Mouse (Mus musculus) spleen, postnatal 14 days (tissue): ENCODE results near the gene Pet117.
"Not testable (repeated sequence)": the region's sequence is repeated elsewhere in the genome, so short reads cannot be mapped to it uniquely, and the experiment has no call there.

ENCODE experiments used
- DNase-seq, 2 experiments: peaks; one replicate each; pipeline ENCODE4 v3.0.0; 2021 to 2022; ENCODE audit warnings: low spot score in 2 of 2

Gene Pet117

DNA sequence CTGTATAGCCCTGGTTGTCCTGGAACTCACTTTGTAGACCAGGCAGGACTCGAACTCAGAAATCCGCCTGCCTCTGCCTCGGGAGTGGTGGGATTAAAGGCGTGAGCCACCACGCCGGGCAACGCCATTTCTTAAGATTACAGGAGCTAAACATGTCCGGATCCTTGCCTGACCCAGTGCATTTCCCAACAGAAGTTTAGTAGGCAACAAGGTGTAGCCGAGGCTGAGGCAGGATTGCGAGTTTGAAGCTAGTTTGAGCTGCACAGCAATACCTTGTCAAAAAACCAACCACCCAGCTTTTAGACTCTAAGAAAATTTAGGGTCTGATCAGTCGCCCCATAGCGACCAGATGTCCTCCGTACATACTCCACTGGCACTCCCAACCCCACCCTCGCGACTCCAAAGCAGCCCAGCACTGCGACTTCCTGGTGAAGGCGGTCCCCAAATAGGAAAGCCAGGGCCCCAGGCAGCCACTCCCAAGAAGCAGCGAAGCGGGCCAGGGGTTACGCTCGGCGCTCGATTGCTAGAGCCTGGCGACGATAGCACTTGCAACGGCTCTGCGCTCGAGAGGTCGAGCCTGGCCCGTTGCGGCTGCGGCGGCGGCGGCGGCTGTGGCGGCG is at the start of gene Pet117, which contains the start of gene Kat14:
Pet117 (plus strand) TSS at position 597 of the 620 bp plus-strand sequence.
Kat14 (plus strand) TSS at position 584 of the 620 bp plus-strand sequence.
- peak; percentile 90 to 91 for DNase-seq

DNA sequence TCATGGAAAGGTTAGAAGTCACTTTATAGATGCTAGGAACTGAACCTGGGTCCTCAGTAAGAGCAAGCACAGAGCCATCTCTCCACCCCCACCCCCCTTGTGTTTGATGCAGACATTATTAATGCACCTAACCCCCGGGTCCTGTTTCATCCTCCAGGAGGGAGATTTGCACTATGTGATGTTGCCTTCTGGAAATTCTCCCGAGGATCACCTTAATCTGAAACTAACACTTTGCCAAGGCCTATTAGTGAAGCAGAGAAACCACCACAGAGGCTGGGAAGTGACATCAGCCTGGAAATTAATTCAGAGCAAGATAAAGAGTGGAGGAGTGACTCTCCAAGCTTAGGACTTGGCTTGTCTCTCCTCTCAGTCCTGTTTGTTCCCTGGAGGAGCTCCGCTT is 44.6 kb upstream of the Pet117 start:
- DNase-seq: no peak

DNA sequence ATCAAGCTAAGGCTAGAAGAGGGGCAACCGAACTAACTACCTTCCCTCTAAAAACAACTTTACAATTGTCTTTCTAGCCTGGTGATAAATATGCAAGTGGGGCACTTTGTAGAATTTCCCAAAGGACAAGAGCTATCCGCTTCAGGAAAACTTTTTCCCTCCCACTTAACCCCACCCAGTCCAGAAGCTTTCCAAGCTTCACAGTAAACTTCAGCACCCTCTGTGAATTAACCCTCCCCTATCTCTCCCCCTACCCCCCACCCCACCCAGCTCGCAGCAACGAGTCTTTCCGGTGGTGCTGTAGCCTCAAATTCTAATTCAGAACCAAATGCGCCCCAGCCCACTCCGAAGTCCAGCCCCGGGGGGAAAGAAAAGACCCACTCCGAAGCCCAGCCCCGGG is 39.3 kb upstream of the Pet117 start:
- DNase-seq: no peak

DNA sequence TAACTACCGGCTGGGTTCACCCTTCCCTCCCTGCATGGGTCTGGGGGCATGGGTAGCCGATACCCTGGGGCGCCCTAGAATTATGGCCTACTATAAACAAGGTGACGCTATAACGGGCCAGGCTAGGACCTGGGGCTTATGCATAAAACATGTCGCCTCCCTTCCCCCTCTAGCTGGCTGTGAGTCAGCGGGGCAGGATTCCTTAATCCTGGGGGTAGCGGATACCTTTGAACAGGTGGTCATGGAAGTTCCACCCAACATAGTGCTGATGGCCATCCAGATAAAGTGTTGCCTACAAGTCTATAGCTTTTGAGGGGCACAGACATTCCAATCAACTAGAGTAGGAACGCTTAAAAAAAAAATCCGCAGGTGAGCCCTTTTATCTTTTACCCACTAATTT is 38.9 kb upstream of the Pet117 start:
- no peak for DNase-seq

DNA sequence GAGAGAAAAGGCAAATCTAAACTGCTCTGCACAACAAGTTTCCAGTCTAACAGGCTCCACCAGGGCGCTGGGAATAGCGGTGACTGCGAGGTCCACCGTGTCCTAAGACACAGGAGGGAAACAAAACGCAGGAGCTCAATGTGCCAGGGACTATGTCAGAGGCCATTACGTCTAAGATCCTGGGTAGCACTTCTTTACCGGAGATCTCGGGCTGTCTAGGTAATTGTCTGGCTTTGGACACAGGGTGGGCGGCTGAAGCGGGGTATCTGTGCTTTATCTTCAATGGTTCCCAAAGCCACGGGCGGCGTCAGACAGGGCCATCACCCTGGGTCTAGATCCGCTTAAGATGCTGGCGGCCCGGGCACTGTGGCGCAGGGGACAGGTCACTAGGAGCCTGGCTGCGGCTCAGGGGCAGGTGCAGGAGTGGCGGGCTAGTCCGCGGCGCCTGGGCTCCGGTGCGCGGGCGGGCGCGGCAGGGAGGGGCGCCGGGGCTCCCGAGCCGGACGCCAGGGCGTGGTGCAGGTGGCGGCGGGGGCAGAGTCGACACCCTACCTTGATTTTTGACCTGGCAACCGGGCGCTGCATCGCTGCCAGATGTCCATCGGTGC is 38.3 kb upstream of the Pet117 start:
- DNase-seq: no peak

DNA sequence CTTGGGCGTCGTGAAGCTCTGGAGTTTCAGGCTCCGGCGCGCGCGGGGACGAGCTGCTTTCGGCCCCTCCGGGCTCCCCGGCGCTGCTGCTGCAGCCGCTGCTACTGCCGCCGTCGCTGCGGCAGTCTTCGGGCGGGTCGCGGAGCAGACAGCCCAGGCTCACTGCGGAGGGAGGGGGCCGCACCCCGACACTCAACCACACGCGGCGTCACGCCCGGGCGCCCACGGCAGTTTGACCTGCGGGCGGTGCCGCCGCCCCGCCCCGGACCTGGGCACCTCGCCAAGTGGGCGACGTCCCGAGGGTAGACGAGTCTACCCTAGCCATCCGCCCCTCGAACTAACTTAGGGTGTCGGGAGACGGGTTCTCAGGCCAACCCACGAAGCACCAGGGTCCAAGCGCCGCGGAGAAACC is 37.8 kb upstream of the Pet117 start:
- no peak for DNase-seq

DNA sequence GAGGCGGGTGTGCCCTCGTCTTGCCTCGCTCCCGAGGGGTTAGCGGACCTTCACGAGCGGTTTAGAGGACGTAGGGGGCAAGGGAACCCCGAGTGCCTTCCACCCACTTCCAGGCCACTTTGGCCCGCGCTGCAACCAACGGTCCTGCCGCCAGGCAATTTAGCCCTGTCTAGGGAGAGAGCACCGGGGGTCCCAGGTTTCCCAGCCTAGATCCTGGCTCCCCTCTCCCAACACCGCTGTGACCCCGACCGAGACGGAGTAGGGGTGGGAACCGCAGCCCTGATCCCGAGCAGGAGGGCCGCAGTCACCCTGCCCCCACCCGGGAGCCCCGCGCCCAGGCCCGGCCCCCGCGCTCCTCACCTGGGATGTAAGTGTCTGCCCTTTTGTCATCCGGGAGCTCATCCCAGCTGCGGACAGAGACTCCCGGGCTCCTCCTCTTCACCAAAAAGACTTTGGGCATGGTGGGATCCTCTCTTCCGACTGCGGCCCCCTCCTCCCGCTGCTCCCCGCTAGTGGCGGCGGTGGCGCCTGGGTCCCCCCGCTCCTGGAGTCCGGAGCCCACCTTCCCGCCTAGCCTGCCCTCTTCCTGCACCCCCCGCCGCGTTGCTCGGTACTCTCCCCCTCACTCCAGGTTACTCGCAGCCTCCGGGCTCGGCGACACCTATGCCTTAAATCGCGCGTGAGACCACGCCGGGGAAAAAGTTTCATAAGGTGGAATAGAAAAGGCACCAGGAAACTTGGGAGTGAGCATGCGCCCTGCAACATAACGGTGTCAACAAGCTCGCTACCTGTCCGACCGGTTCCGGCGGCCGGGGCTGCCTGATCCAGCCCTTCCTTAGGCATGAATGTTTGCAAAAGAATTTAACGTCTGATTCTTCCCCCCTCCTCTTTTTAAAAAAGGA is 37.1 kb upstream of the Pet117 start, which contains the start of gene Ovol2:
Ovol2 (minus strand) TSS at position 746 of the 902 bp plus-strand sequence.
- no peak for DNase-seq

DNA sequence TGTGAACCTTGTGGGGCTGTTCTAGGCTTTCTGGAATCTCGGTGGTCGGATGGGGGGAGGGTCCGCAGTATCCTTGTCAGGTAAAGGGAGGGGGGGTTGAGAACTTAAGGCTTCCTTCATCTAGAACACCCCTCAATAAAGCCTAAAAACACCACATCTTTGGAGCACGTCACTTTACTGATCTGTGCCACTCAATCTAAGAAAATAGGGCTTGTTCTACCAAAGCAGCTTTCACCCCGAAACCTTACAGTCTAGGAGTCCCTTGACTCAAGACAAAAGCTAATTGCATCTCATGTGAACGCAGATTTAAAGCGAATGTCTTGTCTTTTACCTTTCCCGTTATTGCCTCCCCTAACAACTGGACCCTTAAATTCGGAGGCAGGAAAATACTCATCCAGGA is 36.3 kb upstream of the Pet117 start:
- no peak for DNase-seq

DNA sequence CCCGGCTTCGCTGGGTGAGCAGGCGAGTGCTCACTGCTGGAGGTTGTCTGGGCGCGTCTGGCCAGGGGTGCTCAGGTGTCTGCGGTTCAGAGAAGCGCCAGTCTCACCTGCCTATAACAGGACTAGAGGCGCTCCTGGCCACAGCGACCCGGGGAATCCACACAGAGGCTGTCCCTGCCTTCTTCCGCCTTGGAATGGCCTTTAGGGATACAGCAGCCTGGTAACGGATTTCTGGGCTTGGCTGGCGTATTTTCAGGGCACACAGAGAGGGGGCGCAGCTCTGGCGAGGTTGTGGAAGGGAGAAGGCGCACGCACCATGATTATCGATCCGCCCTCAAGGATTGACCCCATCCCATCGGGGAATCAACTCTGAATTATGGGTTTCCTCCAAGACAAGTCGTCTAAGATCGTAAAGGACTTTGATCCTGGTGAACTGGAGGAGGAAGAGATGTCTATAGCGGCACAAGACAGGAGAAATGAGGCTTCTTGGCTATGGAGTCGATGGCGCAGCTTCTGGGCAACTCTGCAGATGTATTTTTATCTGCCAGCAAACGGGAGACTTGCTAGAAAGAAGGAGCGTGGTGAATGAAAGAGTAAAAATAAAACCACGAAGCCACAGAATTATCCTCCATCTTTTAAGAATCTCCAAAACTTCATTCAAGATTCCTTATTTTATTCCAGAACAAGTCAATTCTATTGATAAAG is 35.5 kb upstream of the Pet117 start:
- no peak for DNase-seq

DNA sequence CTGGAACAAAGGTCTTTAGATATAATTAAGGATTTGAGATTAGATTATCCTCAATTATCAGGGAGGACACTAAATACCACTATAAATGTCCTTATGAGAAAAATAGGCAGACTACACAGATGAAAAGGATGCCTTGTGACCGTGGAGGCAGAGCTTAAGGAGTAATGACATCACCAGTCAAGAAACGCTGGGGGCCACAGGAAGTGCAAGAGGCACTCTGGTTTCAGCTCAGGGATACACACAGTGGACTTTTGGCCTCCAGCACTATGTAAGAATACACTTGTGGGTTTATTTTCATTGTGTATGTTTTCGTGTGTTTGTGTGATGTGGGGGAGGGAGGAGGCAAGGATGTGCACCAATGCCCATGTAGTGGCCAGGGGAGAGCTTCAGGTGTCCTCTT is 31.6 kb upstream of the Pet117 start:
- no peak for DNase-seq

DNA sequence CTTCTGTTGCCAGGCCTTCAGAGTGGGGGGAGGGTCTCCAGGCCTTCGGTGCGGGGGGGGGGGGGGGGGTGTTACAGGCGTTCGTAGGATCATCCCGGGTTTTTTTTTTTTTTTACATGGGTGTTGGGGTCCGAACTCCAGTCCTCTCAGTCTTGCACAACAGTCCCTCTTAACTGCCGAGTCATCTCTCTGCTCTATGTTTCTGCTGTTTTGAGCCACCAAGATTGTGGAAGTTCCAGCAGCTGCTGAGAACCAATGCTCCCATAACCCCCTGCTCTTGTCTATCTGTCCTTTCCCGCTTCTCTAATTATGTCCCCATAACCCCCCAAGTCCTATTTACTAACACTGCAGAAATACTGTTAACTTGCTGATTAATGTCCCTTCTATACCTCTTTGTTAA is 31.1 kb upstream of the Pet117 start:
- DNase-seq: no peak

DNA sequence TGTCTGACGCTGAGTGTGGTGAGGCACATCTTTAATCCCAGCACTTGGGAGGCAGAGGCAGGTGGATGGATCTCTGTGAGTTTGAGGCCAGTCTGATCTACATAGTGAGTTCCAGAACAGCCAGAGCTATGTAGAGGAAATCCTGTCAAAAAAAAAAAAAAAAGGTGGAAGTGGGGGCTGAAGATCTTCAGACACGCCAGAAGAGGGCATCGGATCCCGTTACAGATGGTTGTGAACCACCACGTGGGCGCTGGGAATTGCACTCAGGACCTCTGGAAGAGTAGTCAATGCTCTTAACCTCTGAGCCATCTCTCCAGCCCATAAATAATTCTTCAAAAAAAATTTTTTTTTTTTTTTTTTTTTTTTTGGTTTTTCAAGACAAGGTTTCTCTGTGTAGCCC is 30.6 kb upstream of the Pet117 start:
- not testable (repeated sequence) for DNase-seq

DNA sequence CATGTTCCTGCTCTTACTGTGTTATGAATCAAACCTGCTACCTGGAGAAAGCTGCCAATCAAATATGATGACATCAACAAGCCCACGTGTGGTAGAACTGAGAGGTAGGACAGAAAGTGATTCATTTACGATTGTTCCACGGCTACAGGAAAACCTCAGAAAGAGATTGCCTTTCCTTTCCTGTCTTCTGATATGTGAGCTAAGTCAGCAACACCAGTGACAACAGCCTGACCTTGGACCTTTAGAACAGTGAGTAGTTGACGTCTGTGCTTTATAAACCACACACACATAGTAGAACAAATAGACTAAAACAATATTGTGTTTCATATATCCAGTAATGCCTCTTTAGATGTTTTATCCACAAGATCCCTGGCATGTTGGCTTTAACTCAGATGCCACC is 25.6 kb upstream of the Pet117 start:
- DNase-seq: no peak

DNA sequence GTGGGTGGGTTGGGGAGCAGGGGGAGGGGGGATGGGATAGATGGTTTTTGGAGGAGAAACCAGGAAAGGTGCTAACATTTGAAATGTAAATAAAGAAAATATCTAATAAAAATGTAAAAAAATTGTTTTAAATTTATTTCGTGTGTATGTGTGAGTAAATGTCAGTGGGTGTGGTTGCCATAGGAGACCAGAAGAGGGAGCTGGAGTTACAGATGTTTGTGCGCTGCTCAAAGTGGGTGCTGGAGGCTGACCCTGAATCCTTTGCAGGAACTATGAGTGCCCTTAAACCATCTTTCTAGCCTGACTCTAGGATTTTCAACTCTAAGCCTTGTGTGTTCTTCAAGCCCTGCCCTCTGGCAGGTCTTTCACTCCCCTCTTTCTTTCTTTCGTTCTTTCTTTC is 20.3 kb upstream of the Pet117 start:
- no peak for DNase-seq

DNA sequence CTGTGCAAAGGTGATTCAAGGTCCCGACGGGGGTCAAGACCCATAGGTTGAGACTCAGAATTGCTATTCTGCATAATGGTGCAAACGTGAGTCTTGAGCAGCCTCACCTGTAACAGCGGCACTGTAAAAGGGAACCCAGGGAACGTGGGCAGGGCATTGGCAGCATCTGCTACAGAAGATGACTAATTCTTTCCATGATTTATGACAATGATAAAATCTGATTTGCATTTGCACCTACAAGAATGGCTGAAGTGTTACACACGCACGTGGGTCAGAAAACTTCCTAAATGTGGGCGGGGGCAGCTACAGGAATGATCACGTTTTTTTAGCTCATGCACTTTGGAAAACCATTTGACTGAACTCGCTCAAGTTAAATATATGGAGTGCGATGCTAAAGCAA is 16.0 kb upstream of the Pet117 start:
- no peak for DNase-seq

DNA sequence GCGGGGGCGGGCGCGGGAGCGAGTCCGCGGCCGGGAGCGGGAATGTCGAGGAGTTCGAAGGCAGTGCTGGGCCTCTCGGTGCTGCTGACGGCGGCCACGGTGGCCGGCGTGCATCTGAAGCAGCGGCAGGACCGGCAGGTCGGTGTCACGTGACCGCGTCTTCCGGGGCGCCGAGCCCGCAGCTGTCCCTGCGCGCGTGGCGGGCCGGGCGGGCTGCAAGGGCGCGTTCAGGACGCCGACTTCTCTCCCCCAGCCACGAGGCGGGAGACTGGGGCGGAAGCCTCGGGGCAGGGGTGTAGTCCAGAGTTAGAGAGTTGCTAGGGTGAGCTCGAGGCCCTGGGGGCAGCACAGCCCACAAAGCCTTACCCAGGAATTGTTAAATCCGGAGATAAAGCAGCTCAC is 225 bp downstream of the Pet117 start:
- peak in 1 of 2 experiments; percentile 64 for DNase-seq

DNA sequence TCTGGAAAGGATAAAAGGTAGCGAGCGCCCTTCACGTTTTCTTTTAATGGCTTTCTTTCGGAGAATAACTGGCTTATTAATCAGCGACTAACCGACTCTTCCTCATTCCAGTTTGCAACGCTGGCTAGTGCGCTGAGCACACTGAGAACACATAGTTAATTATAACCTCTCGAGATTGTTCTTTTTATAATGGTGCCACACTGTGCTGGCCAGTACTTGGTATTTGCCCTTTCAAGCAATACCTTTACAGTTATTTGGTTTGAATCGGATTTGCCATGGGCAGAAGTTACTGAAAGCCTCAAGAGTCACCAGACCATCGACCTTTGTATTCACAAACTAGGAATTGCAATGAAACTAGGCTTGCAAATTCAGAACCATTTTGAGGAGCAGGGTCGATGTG is 715 bp downstream of the Pet117 start:
- no peak for DNase-seq

DNA sequence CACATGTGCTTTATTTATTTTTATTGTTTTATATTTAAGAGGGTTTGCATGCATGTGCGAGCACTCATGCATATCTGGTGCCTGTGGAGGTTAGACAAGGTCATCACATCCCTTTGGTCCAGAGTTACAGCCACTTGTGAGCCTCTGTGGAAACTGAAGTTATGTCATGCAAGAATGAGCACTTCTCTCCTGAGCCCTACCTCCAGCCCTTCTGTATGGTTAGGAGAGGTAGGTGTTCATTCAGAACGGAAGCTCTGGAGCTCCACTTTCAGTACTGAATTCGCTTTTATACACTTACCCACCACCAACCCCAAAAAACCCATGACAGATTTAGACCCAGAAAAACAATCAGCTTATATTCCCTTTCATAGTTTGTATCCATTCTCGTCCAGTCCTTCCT is 2.8 kb downstream of the Pet117 start:
- no peak for DNase-seq

DNA sequence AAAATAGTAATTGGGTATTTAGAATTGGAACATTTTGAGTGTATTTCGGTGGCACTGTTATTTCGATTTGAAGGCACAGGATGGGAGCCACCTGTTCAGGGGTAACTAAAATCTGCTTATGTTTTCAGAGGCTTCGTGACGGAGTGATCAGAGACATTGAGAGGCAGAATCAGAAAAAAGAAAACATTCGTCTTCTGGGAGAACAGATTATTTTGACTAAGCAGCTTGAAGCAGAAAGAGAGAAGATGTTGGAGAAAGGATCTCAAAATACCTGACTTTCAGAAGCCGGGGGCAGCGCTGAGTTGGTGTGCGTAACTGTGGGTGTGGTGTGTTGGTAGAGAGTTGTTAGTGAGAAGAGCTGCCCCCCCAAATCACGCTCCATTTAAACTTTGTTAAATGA is 4.3 kb downstream of the Pet117 start:
- DNase-seq: no peak

DNA sequence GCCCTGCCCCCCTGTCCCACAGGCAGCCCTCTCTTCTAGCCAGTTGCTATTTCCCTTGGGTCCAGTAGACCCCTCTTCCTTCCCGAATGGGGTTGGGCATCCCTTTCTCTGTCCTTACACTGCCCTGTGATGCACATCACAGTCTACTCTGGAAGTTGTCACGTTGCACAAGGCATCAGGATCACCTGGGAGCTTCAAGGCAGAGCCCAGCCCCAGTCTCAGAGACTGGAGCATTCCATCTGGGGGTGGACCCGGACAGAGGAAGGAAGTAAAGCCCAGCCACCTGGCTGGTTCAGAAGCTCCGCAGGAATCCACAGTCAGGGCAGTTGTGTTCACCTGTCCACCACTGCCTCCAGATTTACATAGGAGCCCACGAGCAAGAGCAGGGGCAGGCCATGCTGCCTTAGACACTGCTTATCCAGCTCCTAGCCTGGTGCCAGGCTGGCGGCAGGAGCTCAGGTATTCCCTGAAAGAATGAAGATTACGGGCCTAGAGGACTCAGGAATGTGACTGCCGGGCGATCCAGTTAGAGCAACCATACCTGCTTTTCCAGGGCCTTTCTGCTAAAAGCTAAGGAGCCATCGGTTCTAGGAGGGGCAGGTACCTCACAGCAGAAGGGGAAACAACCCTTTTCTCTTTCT is 6.4 kb downstream of the Pet117 start:
- DNase-seq: no peak

DNA sequence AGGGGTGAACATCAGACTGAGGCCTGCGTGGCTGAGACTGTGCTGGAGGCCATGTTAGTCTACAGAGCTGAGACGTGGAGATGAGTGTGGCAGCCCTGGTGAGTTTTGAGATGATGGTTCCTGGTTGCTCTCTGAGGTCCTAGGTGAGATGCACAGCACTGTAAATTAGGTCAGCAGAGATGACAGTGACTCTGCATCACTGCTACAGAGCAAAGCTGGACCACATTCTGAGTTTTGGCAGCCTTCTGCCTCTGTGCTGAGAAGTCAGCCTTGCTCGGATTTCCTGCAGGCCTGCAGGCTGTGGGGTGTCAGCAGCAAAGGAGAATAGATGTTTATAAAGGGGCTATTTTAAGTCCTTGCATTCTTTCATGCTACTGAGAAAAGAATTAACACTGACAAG is 12.5 kb downstream of the Pet117 start:
- DNase-seq: no peak

DNA sequence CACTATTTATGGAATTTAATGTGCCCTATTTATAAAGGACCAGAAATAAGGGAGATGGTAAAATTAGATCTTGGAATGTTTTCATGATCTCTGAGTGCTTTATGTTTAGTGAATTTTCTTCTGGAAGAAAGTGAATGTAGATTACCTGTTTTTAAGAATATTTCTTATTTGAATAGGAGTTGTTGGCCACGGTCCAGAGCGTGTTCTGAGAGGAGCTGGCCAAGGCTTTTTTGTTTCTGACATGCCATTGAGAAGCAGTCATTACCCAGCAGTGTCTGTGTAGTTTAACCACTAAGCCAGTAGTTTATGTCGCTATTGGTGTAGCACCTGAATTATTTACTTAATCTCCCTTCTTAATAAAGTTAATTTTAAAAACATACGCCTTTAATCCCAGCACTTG is 12.9 kb downstream of the Pet117 start:
- DNase-seq: no peak
